Mouse (Mus musculus) lung, embryonic 16.5 days (tissue): Measurements from ENCODE around the gene Arid1b. TPM values are rescaled to one million over a fixed set of nuclear protein-coding genes. Genes with fewer than 3 reads are reported as not detected.
A peak's percentile ranks its signal among the peaks of the same experiment; 100 is the strongest.

Experiments used
- ATAC-seq: fragments of 200-750 bp; cut with Nextera tagmentation; 2 replicates; pipeline ENCODE4 v1.8.0; 2017; ENCODE audit warnings: low read depth, mild to moderate bottlenecking, moderate library complexity
- H3K27ac ChIP-seq: fragments of 300-500 bp; sonication (generic); 2 replicates; pipeline ENCODE4 v1.5.1; 2014; ENCODE audit warnings: mild to moderate bottlenecking, control low read depth, low read length
- H3K27me3 ChIP-seq: fragments of 300-500 bp; sonication (generic); 2 replicates; pipeline ENCODE4 v1.6.1; 2014; ENCODE audit warnings: low read depth, low read length, mixed read lengths; ENCODE audit not compliant: control insufficient read depth, insufficient read depth
- H3K36me3 ChIP-seq: fragments of 300-500 bp; sonication (generic); 2 replicates; pipeline ENCODE4 v1.6.1; 2014; ENCODE audit warnings: low read length; ENCODE audit not compliant: control insufficient read depth, insufficient read depth
- H3K4me1 ChIP-seq: fragments of 300-500 bp; sonication (generic); replicated peaks from 2 replicates; pipeline ENCODE4 v1.6.1; 2014; ENCODE audit warnings: low read length, mixed read lengths; ENCODE audit not compliant: control insufficient read depth, insufficient read depth
- H3K4me2 ChIP-seq: fragments of 300-500 bp; sonication (generic); 2 replicates; pipeline ENCODE4 v1.6.1; 2014; ENCODE audit warnings: low read depth, low read length, control low read depth
- H3K4me3 ChIP-seq: fragments of 300-500 bp; sonication (generic); 2 replicates; pipeline ENCODE4 v1.5.1; 2014; ENCODE audit warnings: mild to moderate bottlenecking, low read length, control low read depth
- H3K9ac ChIP-seq: fragments of 300-500 bp; sonication (generic); 2 replicates; pipeline ENCODE4 v1.6.1; 2014; ENCODE audit warnings: low read length, control low read depth
- H3K9me3 ChIP-seq: fragments of 300-500 bp; sonication (generic); 2 replicates; pipeline ENCODE4 v1.6.1; 2016; ENCODE audit warnings: low read length; ENCODE audit not compliant: control insufficient read depth
- WGBS: fragments of 180-500 bp; shearing (Covaris S2); extraction: QIAGEN DNeasy Blood & Tissue Kit; methylation state at CpG from one replicate; pipeline ENCODE4 v1.1.7; 2014; 5-methylcytosine and 5-hydroxymethylcytosine counted together
- polyA plus RNA-seq: library from polyadenylated mRNA; unstranded; fragments of >200 nt; fragmentation: Nextera tagmentation; extraction: Ambion mirVana; gene quantifications from 2 replicates; pipeline ENCODE4 v1.2.1, GENCODE M21; 2015

Arid1b gene
- polyA plus RNA-seq, 1 experiment from 2014 or later: 10.2 TPM

- no peak overlapping the region for H3K27ac ChIP-seq
Measured at GRCm38 (mm10) chr17:5165201-5165825, 171.2 kb downstream of the Arid1b start.

GRCm38 (mm10) chr17:5166175-5166574 is 172.0 kb downstream of the Arid1b start:
- Histone ChIP-seq H3K4me1 (peaks cover 3% of the 10 kb centered on the region; the same call in 1 of the 2 replicates), H3K9ac (no peak overlapping the region), H3K27me3 (no peaks in the 10 kb centered on the region), H3K36me3 (no peaks in the 10 kb centered on the region), H3K27ac (no peak overlapping the region), H3K4me2 (no peak overlapping the region), H3K4me3 (no peak overlapping the region), H3K9me3 (no peaks in the 10 kb centered on the region)
- no peak for ATAC-seq
- 77% methylated on average over 4 of the region's 4 CpGs for WGBS

More at GRCm38 (mm10) chr17:5165201-5165825, 171.2 kb downstream of the Arid1b start:
- Histone ChIP-seq H3K4me1 (peaks cover 3% of the 10 kb centered on the region; the same call in 1 of the 2 replicates), H3K9ac (no peak overlapping the region), H3K4me3 (no peak overlapping the region), H3K36me3 (no peaks in the 10 kb centered on the region), H3K9me3 (no peaks in the 10 kb centered on the region), H3K27me3 (no peaks in the 10 kb centered on the region), H3K4me2 (no peak overlapping the region)
- no peak for ATAC-seq
- 77% methylated on average over 15 of the region's 15 CpGs for WGBS

GRCm38 (mm10) chr17:5168046-5168445 is 173.9 kb downstream of the Arid1b start:
- Histone ChIP-seq H3K4me2 (no peak overlapping the region), H3K4me3 (no peak overlapping the region), H3K9me3 (no peaks in the 10 kb centered on the region), H3K4me1 (peaks cover 5% of the 10 kb centered on the region; the same call in 1 of the 2 replicates), H3K9ac (no peak overlapping the region), H3K27ac (no peak overlapping the region), H3K27me3 (no peaks in the 10 kb centered on the region), H3K36me3 (no peaks in the 10 kb centered on the region)
- ATAC-seq: no peak
- WGBS: 82% methylated on average over 7 of the region's 7 CpGs

- H3K4me1 ChIP-seq: peaks cover 5% of the 10 kb centered on the region; the same call in 1 of the 2 replicates
- no peaks in the 10 kb centered on the region for H3K9me3 ChIP-seq
- no peak overlapping the region for H3K9ac ChIP-seq
- H3K4me3 ChIP-seq: no peak overlapping the region
- H3K4me2 ChIP-seq: no peak overlapping the region
- WGBS: 88% methylated on average over 7 of the region's 7 CpGs
- no peaks in the 10 kb centered on the region for H3K36me3 ChIP-seq
- ATAC-seq: no peak
- no peak overlapping the region for H3K27ac ChIP-seq
- H3K27me3 ChIP-seq: no peaks in the 10 kb centered on the region
Measured at GRCm38 (mm10) chr17:5168640-5169039, 174.5 kb downstream of the Arid1b start.

- 89% methylated on average over 12 of the region's 12 CpGs for WGBS
- ATAC-seq: no peak
Measured at GRCm38 (mm10) chr17:5170321-5170720, 176.2 kb downstream of the Arid1b start.

GRCm38 (mm10) chr17:5171467-5171866 is 177.3 kb downstream of the Arid1b start:
- Histone ChIP-seq H3K4me3 (no peak overlapping the region), H3K9ac (no peak overlapping the region), H3K4me2 (no peak overlapping the region), H3K27me3 (no peaks in the 10 kb centered on the region), H3K4me1 (peaks cover 8% of the 10 kb centered on the region; the same call in 1 of the 2 replicates), H3K27ac (no peak overlapping the region), H3K36me3 (no peaks in the 10 kb centered on the region), H3K9me3 (no peaks in the 10 kb centered on the region)
- WGBS: 70% methylated on average over 5 of the region's 5 CpGs
- ATAC-seq: no peak

More at GRCm38 (mm10) chr17:5170321-5170720, 176.2 kb downstream of the Arid1b start:
- Histone ChIP-seq H3K9me3 (no peaks in the 10 kb centered on the region), H3K36me3 (no peaks in the 10 kb centered on the region), H3K4me1 (peaks cover 7% of the 10 kb centered on the region; the same call in 1 of the 2 replicates), H3K27me3 (no peaks in the 10 kb centered on the region), H3K27ac (no peak overlapping the region), H3K4me2 (no peak overlapping the region), H3K9ac (no peak overlapping the region), H3K4me3 (no peak overlapping the region)

GRCm38 (mm10) chr17:5174426-5175020 is 180.4 kb downstream of the Arid1b start:
- Histone ChIP-seq H3K9ac (no peak overlapping the region), H3K27ac (no peak overlapping the region), H3K9me3 (no peaks in the 10 kb centered on the region), H3K36me3 (no peaks in the 10 kb centered on the region), H3K4me1 (peaks cover 20% of the 10 kb centered on the region), H3K4me2 (no peak overlapping the region), H3K4me3 (no peak overlapping the region), H3K27me3 (no peaks in the 10 kb centered on the region)
- no peak for ATAC-seq
- 70% methylated on average over 6 of the region's 6 CpGs for WGBS

- no peaks in the 10 kb centered on the region for H3K9me3 ChIP-seq
- H3K4me2 ChIP-seq: no peak overlapping the region
- ATAC-seq: no peak
- 87% methylated on average over 8 of the region's 8 CpGs for WGBS
- H3K4me1 ChIP-seq: peaks cover 20% of the 10 kb centered on the region
- H3K36me3 ChIP-seq: no peaks in the 10 kb centered on the region
- H3K27me3 ChIP-seq: no peaks in the 10 kb centered on the region
- H3K4me3 ChIP-seq: no peak overlapping the region
- H3K27ac ChIP-seq: no peak overlapping the region
- H3K9ac ChIP-seq: no peak overlapping the region
Measured at GRCm38 (mm10) chr17:5175535-5175934, 181.4 kb downstream of the Arid1b start.

- Histone ChIP-seq H3K4me1 (peaks cover 20% of the 10 kb centered on the region), H3K36me3 (no peaks in the 10 kb centered on the region), H3K27me3 (no peaks in the 10 kb centered on the region), H3K4me2 (no peak overlapping the region), H3K4me3 (no peak overlapping the region), H3K9me3 (no peaks in the 10 kb centered on the region), H3K27ac (no peak overlapping the region), H3K9ac (no peak overlapping the region)
- 75% methylated on average over 2 of the region's 2 CpGs for WGBS
- ATAC-seq: peak; percentile 50
Measured at GRCm38 (mm10) chr17:5176315-5176714, 182.2 kb downstream of the Arid1b start.
